Mouse (Mus musculus) embryo, embryonic 10.5 days (tissue): Measurements from ENCODE around the gene Ncam2.

ENCODE experiments used
- DNase-seq: peaks from one replicate; pipeline ENCODE4 v3.0.0-alpha.2; 2015; ENCODE audit warnings: low spot score

The Ncam2 gene

GRCm38 (mm10) chr16:81650286-81650685 lies 449.8 kb downstream of the Ncam2 start:
- no peak for DNase-seq

GRCm38 (mm10) chr16:81651550-81651949 lies 451.1 kb downstream of the Ncam2 start:
- DNase-seq: no peak

DNA sequence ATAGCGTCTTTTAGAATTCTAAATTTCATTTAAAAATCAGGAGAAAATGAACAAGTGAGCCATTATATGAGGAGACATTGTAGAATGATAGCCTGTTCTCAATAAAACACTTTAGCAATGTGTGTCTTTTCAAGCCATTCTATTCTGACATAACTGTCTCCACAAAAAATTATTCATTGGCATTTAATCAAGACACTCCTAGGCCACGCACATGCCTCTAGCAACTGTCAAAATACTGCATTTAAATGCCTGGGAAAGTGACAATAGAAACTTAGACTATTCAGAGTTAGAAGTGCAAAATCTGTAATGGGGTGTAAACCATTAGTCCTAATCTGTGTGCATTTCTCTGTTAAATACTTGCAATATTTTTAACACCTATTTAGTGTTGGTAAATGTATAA lies 456.1 kb downstream of the Ncam2 start:
- no peak for DNase-seq

DNA sequence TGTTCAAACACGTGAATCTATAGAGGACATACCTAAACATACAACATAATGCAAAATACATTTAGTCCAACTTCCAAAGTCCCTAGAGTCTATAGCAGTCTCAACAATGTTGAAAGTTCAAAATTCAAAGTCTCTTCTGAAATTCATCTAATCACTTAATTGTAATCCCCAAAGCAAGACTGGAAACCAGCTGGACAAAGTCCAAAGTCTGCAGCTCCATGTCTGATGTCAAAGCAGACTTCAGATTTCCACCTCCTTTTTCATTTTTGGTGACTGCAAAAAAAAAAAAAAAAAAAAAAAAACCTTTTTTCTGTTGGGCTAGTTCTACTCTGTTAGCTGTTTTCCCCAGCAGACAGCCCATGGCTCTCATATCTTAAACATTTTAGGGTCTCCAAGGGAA lies 473.4 kb downstream of the Ncam2 start:
- DNase-seq: no peak

GRCm38 (mm10) chr16:81675546-81675945 lies 475.0 kb downstream of the Ncam2 start:
- DNase-seq: no peak
